Mouse (Mus musculus) ES-Bruce4 (cell line): ENCODE results near the gene Klk1. TPM values are rescaled to one million over a fixed set of nuclear protein-coding genes. Genes with fewer than 3 reads are reported as not detected.

Experiments used
- H3K27ac ChIP-seq: 2 replicates; pipeline ENCODE4 v1.5.1; 2012; ENCODE audit warnings: low read length, inconsistent platforms; ENCODE audit not compliant: insufficient read depth
- H3K27me3 ChIP-seq: 2 replicates; pipeline ENCODE4 v1.6.1; 2012; ENCODE audit warnings: mild to moderate bottlenecking, low read length, inconsistent platforms; ENCODE audit not compliant: control insufficient read depth, poor library complexity, insufficient read depth, severe bottlenecking
- H3K36me3 ChIP-seq: 2 replicates; pipeline ENCODE4 v1.6.1; 2012; ENCODE audit warnings: inconsistent platforms, mild to moderate bottlenecking, low read length, moderate library complexity; ENCODE audit not compliant: control insufficient read depth, poor library complexity, insufficient read depth, severe bottlenecking
- H3K4me1 ChIP-seq: one replicate; pipeline ENCODE4 v1.8.1; 2011; ENCODE audit warnings: low read length; ENCODE audit not compliant: control insufficient read depth, insufficient read depth
- H3K4me3 ChIP-seq: 2 replicates; pipeline ENCODE4 v1.5.1; 2011; ENCODE audit warnings: low read depth, mild to moderate bottlenecking, low read length
- H3K9ac ChIP-seq: 2 replicates; pipeline ENCODE4 v1.6.1; 2012; ENCODE audit warnings: low read depth, mild to moderate bottlenecking, inconsistent platforms; ENCODE audit not compliant: poor library complexity, severe bottlenecking
- H3K9me3 ChIP-seq: replicated peaks from 2 replicates; pipeline ENCODE4 v1.6.1; 2012; ENCODE audit warnings: mild to moderate bottlenecking, low read length, inconsistent platforms; ENCODE audit not compliant: control insufficient read depth, poor library complexity, insufficient read depth, severe bottlenecking
- CTCF ChIP-seq: IDR thresholded peaks from one replicate; pipeline ENCODE4 v1.8.1; 2011; ENCODE audit warnings: low read depth, low read length
- EP300 ChIP-seq: IDR thresholded peaks from 2 replicates; pipeline ENCODE4 v1.6.1; 2011; ENCODE audit warnings: low read depth, low read length; ENCODE audit not compliant: insufficient read depth
- POLR2A ChIP-seq: IDR thresholded peaks from one replicate; pipeline ENCODE4 v1.8.1; 2011; ENCODE audit warnings: low read length; ENCODE audit not compliant: insufficient read depth
- polyA plus RNA-seq: library from polyadenylated mRNA; stranded (reverse); fragments of >200 nt; gene quantifications from 2 replicates; pipeline ENCODE4 v1.2.4, GENCODE M21; 2011; ENCODE audit warnings: low read depth; ENCODE audit not compliant: missing spikeins, insufficient read depth, insufficient read length

Gene Klk1
- polyA plus RNA-seq, 1 experiment = 1.3 TPM

DNA sequence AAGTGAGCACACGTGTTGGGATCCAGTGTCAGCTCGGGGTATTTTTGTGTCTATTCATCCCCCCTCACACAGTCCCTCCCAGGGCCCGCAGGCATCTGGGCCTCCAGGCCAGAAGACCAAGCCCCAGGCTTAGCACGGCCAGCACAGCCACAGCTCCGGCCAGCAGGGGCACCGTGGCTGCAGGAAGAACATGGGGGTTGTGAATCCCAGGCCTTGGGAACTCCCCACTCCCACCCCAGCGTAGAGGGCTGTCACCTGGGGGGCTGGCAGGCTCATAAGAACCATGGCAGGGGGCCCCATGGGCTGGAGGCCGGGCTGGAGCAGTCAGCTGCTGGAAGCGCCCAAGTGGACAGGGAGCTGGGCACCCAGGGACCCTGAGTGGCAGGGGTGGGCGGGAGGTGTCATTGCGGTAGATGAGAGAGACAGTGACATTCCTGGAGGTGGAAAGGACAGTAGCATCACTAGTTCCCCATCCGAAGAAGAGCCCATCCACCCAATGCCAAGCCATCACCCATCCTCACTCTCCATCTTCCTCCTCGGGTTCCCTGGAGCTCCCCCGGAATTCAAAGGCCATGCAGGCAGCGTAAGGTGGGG lies 28.0 kb downstream of the Klk1 start:
- TF ChIP-seq CTCF = no peak
- TF ChIP-seq EP300 = no peak
- TF ChIP-seq POLR2A = no peak
- Histone ChIP-seq H3K4me3 (no peak overlapping the region), H3K36me3 (peaks cover 36% of the 10 kb centered on the region)

DNA sequence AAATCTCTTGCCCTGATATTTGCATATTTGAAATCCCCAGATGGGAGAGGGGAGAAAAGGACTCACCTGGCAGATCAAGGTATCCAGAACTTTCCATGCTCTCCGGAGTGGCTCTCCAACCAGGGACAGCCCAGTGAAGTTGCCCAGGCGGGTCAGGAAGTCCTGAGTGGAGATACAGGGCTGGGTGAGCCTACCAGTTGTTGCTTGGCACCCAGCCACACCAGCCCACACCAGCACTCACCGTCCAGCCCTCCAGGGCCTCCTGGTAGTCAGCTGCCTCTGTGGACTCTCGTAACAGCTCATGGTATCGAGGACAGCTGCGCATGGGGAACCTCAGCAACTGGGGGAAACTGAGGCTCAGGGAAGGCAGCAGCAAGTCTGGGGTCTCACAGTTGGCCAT lies 29.8 kb downstream of the Klk1 start:
- Histone ChIP-seq H3K4me1 (no peaks in the 10 kb centered on the region), H3K9me3 (no peaks in the 10 kb centered on the region), H3K27ac (no peak overlapping the region), H3K36me3 (peaks cover 19% of the 10 kb centered on the region), H3K9ac (no peak overlapping the region), H3K27me3 (no peaks in the 10 kb centered on the region), H3K4me3 (no peak overlapping the region)
- no peak for TF ChIP-seq POLR2A
- no peak for TF ChIP-seq EP300
- TF ChIP-seq CTCF = no peak

More for the DNA sequence above, 28.0 kb downstream of the Klk1 start:
- H3K9me3 ChIP-seq = no peaks in the 10 kb centered on the region
- no peak overlapping the region for H3K27ac ChIP-seq
- H3K4me1 ChIP-seq = no peaks in the 10 kb centered on the region
- no peaks in the 10 kb centered on the region for H3K27me3 ChIP-seq
- no peak overlapping the region for H3K9ac ChIP-seq

DNA sequence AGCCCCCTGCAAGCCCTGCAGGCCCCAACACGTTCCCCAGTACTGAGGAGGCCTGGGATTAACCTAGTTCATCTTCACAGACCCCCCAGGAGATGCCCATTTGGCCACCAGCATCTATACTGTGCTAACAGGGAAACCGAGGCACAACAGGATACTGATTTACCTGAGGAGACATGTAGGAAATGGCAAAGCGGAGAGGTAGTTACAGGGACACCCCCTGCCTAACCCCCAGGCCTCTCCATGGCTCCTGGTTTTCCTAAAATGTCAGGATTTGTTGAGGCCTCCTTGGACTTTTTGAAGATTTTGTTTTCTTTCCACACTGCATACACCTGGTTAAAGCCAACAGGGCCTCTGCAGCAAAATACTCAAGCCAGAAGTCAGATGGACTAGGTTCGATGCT lies 32.1 kb downstream of the Klk1 start, which contains the start of gene Acp4:
TSS of gene Acp4 (minus strand) at position 101 of the 400 bp plus-strand sequence.
- Histone ChIP-seq H3K36me3 (peaks cover 1% of the 10 kb centered on the region; the same call in 1 of the 2 replicates), H3K27ac (no peak within 1 kb of the TSS), H3K4me3 (no peak within 1 kb of the TSS), H3K27me3 (no peaks in the 10 kb centered on the region), H3K9me3 (no peaks in the 10 kb centered on the region), H3K4me1 (no peaks in the 10 kb centered on the region), H3K9ac (no peak within 1 kb of the TSS)
- no peak for TF ChIP-seq POLR2A
- TF ChIP-seq EP300 = no peak
- no peak for TF ChIP-seq CTCF

DNA sequence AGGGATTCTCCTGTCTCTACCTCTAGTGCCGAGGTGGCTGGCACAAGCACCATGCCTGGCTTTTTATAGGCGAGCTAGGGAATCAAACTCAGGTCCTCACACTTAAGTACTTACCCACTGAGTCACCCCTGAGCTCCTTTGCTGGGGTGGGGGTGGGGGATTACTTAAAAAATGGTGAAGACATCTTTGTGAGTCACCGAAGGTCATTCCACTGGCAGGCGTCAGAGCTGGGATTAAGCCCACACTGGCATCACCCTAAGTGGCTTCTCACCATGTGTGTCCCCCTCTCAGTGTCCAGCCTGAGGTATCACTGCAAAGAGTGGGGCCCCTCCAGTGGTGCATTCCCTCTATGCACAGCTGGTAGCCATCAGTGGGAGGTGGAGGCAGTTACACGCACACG lies 35.2 kb downstream of the Klk1 start:
- H3K9ac ChIP-seq = no peak overlapping the region
- no peaks in the 10 kb centered on the region for H3K4me1 ChIP-seq
- H3K27ac ChIP-seq = no peak overlapping the region
- H3K9me3 ChIP-seq = no peaks in the 10 kb centered on the region
- H3K36me3 ChIP-seq = no peaks in the 10 kb centered on the region
- H3K4me3 ChIP-seq = no peak overlapping the region
- no peaks in the 10 kb centered on the region for H3K27me3 ChIP-seq
- TF ChIP-seq CTCF = no peak
- no peak for TF ChIP-seq POLR2A
- TF ChIP-seq EP300 = no peak

DNA sequence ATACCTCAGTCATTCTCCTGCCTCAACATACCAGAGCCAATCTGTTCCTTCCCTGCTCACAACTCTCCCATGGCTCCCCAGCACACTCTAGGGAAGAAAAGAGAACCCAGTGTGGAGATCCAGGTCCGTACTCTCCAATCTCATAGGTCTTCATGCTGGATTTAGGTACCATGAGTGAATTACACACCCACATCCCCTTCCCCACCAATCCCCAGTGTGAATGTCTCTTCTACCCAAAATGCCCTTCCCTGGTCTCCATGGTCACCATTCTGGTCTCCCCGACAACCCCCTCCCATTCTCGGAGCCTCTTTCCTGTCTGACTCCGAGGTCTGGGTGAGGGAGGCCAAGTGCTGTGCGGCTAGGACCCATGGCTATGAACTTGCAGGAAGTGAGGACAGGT lies 36.0 kb downstream of the Klk1 start, which contains the start of gene Gm15517:
TSS of gene Gm15517 (plus strand) at position 301 of the 400 bp plus-strand sequence.
- no peak within 1 kb of the TSS for H3K9ac ChIP-seq

DNA sequence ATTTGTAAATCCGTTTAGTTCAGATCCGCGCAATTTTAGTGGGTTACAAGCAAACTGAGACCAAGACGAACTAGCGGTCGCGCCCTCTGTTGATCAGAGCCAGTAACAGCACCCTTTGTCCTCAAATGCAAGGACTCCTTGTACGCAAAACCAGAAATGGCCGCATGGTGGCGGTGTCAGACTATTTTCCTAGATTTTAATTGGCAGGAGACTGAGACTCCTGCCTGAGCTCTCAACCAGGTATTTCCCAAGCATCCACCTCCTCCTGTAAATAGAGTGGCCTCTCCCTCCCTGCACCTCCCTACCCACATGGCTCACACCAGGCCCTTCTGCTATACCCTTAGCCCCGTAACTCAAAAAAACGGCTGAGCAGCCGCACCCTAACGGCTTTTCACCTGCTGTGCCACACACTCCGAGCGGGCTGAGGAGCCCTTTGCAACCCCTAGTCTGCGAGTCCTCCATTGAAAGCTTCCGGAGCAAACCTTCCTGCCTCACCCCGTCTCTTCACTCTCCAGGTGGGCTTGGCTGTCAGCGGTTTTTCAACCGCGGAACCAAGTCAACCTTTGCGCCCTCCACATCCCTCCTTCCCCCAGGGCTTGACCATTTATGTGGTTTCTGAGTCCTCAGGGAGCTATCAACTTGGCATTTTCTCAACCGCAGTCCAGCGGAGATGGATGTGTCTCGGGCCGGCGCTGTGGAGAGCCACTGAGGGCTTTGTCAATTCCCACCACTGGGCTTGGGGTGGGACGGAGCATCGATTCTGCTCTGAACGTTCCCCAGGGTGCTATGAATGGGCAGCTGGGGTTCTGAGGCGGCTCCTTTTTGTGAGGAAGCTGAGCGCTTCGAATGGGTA lies 37.9 kb downstream of the Klk1 start:
- Histone ChIP-seq H3K36me3 (no peaks in the 10 kb centered on the region), H3K9ac (peak overlapping the region; percentile 20; the same call in 1 of the 2 replicates), H3K27me3 (no peaks in the 10 kb centered on the region), H3K27ac (no peak overlapping the region), H3K9me3 (no peaks in the 10 kb centered on the region), H3K4me1 (no peaks in the 10 kb centered on the region), H3K4me3 (peak overlapping the region; percentile 42)
- TF ChIP-seq CTCF = peak; percentile 95
- TF ChIP-seq POLR2A = no peak

More for the DNA sequence above, 36.0 kb downstream of the Klk1 start, which contains the start of gene Gm15517:
- Histone ChIP-seq H3K9me3 (no peaks in the 10 kb centered on the region), H3K36me3 (no peaks in the 10 kb centered on the region), H3K4me3 (no peak within 1 kb of the TSS), H3K4me1 (no peaks in the 10 kb centered on the region), H3K27me3 (no peaks in the 10 kb centered on the region), H3K27ac (no peak within 1 kb of the TSS)
- no peak for TF ChIP-seq CTCF
- no peak for TF ChIP-seq EP300
- no peak for TF ChIP-seq POLR2A
